Mouse (Mus musculus) liver, embryonic 16.5 days (tissue): ENCODE results near the gene Psmb1. TPM values are rescaled to one million over a fixed set of nuclear protein-coding genes. Genes with fewer than 3 reads are reported as not detected.
"Not testable (repeated sequence)": the region's sequence is repeated elsewhere in the genome, so short reads cannot be mapped to it uniquely, and the experiment has no call there.

Experiments used
- ATAC-seq: fragments of 200-750 bp; cut with Nextera tagmentation; 2 replicates; pipeline ENCODE4 v1.8.0; 2017; ENCODE audit warnings: low read depth, mild to moderate bottlenecking, moderate number of reproducible peaks, moderate library complexity
- H3K27ac ChIP-seq: fragments of 300-500 bp; sonication (generic); 2 replicates; pipeline ENCODE4 v1.5.1; 2014; ENCODE audit warnings: mild to moderate bottlenecking, low read length
- H3K27me3 ChIP-seq: fragments of 300-500 bp; sonication (generic); 2 replicates; pipeline ENCODE4 v1.6.1; 2014; ENCODE audit warnings: low read depth, low read length, mixed read lengths; ENCODE audit not compliant: control insufficient read depth, insufficient read depth
- H3K36me3 ChIP-seq: fragments of 300-500 bp; sonication (generic); 2 replicates; pipeline ENCODE4 v1.6.1; 2014; ENCODE audit warnings: mild to moderate bottlenecking; ENCODE audit not compliant: control insufficient read depth, insufficient read depth
- H3K4me1 ChIP-seq: fragments of 300-500 bp; sonication (generic); 2 replicates; pipeline ENCODE4 v1.6.1; 2014; ENCODE audit warnings: low read depth, low read length, mixed read lengths; ENCODE audit not compliant: control insufficient read depth
- H3K4me2 ChIP-seq: fragments of 300-500 bp; sonication (generic); 2 replicates; pipeline ENCODE4 v1.6.1; 2014; ENCODE audit warnings: low read depth, low read length, mixed read lengths
- H3K4me3 ChIP-seq: fragments of 300-500 bp; sonication (generic); 2 replicates; pipeline ENCODE4 v1.5.1; 2014; ENCODE audit warnings: low read depth, mild to moderate bottlenecking, low read length
- H3K9ac ChIP-seq: fragments of 300-500 bp; sonication (generic); 2 replicates; pipeline ENCODE4 v1.6.1; 2014; ENCODE audit warnings: low read depth, low read length
- H3K9me3 ChIP-seq: fragments of 300-500 bp; sonication (generic); replicated peaks from 2 replicates; pipeline ENCODE4 v1.6.1; 2016; ENCODE audit warnings: low read length; ENCODE audit not compliant: control insufficient read depth
- WGBS: fragments of 180-500 bp; shearing (Covaris S2); extraction: QIAGEN DNeasy Blood & Tissue Kit; methylation state at CpG from one replicate; pipeline ENCODE4 v1.1.7; 2014; ENCODE audit not compliant: insufficient replicate concordance; 5-methylcytosine and 5-hydroxymethylcytosine counted together
- polyA plus RNA-seq: library from polyadenylated mRNA; unstranded; fragments of >200 nt; fragmentation: Nextera tagmentation; extraction: Ambion mirVana; gene quantifications from 2 replicates; pipeline ENCODE4 v1.2.1, GENCODE M21; 2015

Psmb1 gene
- polyA plus RNA-seq, result 108 and 120 TPM in 2 replicates

GRCm38 (mm10) chr17:15499656-15500394 is at the start of gene Psmb1, which contains the start of gene Tbp:
Gene Psmb1, minus strand, starts transcription at chr17:15499751.
Gene Tbp, plus strand, starts transcription at chr17:15499888.
- peak within 1 kb of the TSS; percentile 89 for H3K9ac ChIP-seq

GRCm38 (mm10) chr17:15546440-15546839 is 46.9 kb upstream of the Psmb1 start:
- no peaks in the 10 kb centered on the region; the same call in 1 of the 2 replicates for H3K27me3 ChIP-seq

More at GRCm38 (mm10) chr17:15499656-15500394, at the start of gene Psmb1, which contains the start of gene Tbp:
- peaks cover 11% of the 10 kb centered on the region for H3K36me3 ChIP-seq
- under 1% methylated on average over 63 of the region's 63 CpGs for WGBS
- no peaks in the 10 kb centered on the region for H3K9me3 ChIP-seq
- H3K27me3 ChIP-seq, result no peaks in the 10 kb centered on the region
- peak within 1 kb of the TSS; percentile 80 for H3K4me2 ChIP-seq
- ATAC-seq, result peak; percentile 88
- peak within 1 kb of the TSS; percentile 97 for H3K4me3 ChIP-seq
- peaks cover 28% of the 10 kb centered on the region for H3K4me1 ChIP-seq
- H3K27ac ChIP-seq, result peak within 1 kb of the TSS; percentile 92

GRCm38 (mm10) chr17:15543868-15544267 is 44.3 kb upstream of the Psmb1 start:
- not testable (repeated sequence) for H3K4me2 ChIP-seq, ATAC-seq, H3K27ac ChIP-seq, H3K9me3 ChIP-seq, H3K9ac ChIP-seq, H3K4me3 ChIP-seq, H3K4me1 ChIP-seq, H3K27me3 ChIP-seq, H3K36me3 ChIP-seq
- WGBS, result 59% methylated on average over 3 of the region's 4 CpGs

More at GRCm38 (mm10) chr17:15546440-15546839, 46.9 kb upstream of the Psmb1 start:
- no peak for ATAC-seq
- Histone ChIP-seq H3K9me3 (no peaks in the 10 kb centered on the region), H3K4me3 (no peak overlapping the region), H3K27ac (no peak overlapping the region), H3K9ac (no peak overlapping the region), H3K36me3 (no peaks in the 10 kb centered on the region), H3K4me1 (no peaks in the 10 kb centered on the region), H3K4me2 (no peak overlapping the region)
- 50% methylated on average over 4 of the region's 4 CpGs for WGBS

- no peaks in the 10 kb centered on the region for H3K36me3 ChIP-seq
- no peak overlapping the region for H3K9ac ChIP-seq
- no peaks in the 10 kb centered on the region for H3K4me1 ChIP-seq
- no peak overlapping the region for H3K4me2 ChIP-seq
- peaks cover 21% of the 10 kb centered on the region for H3K27me3 ChIP-seq
- no peak overlapping the region for H3K4me3 ChIP-seq
- no peak for ATAC-seq
- 47% methylated on average over 4 of the region's 4 CpGs for WGBS
- no peak overlapping the region for H3K27ac ChIP-seq
- H3K9me3 ChIP-seq, result no peaks in the 10 kb centered on the region
Measured at GRCm38 (mm10) chr17:15540309-15540708, 40.8 kb upstream of the Psmb1 start.

- ATAC-seq, result no peak
- WGBS, result 1% methylated on average over 33 of the region's 33 CpGs
- H3K9ac ChIP-seq, result no peak overlapping the region
- no peaks in the 10 kb centered on the region for H3K36me3 ChIP-seq
- H3K27me3 ChIP-seq, result peaks cover 26% of the 10 kb centered on the region
- peak overlapping the region; percentile 60 for H3K4me2 ChIP-seq
- H3K4me1 ChIP-seq, result no peaks in the 10 kb centered on the region
- no peaks in the 10 kb centered on the region for H3K9me3 ChIP-seq
- H3K4me3 ChIP-seq, result peak overlapping the region; percentile 48
- H3K27ac ChIP-seq, result no peak overlapping the region
Measured at GRCm38 (mm10) chr17:15536457-15536904, 36.9 kb upstream of the Psmb1 start.

GRCm38 (mm10) chr17:15535943-15536342 is 36.4 kb upstream of the Psmb1 start:
- H3K4me3 ChIP-seq, result peak overlapping the region; percentile 48
- ATAC-seq, result no peak
- peak overlapping the region; percentile 60 for H3K4me2 ChIP-seq
- H3K9me3 ChIP-seq, result no peaks in the 10 kb centered on the region
- 12% methylated on average over 8 of the region's 8 CpGs for WGBS
- no peak overlapping the region for H3K9ac ChIP-seq
- no peaks in the 10 kb centered on the region for H3K36me3 ChIP-seq
- no peak overlapping the region for H3K27ac ChIP-seq
- peaks cover 26% of the 10 kb centered on the region for H3K27me3 ChIP-seq
- no peaks in the 10 kb centered on the region for H3K4me1 ChIP-seq

GRCm38 (mm10) chr17:15535162-15535800 is 35.7 kb upstream of the Psmb1 start:
- Histone ChIP-seq H3K4me3 (no peak overlapping the region), H3K27ac (no peak overlapping the region), H3K4me1 (no peaks in the 10 kb centered on the region), H3K27me3 (peaks cover 26% of the 10 kb centered on the region), H3K9me3 (no peaks in the 10 kb centered on the region), H3K9ac (no peak overlapping the region), H3K36me3 (no peaks in the 10 kb centered on the region), H3K4me2 (no peak overlapping the region)
- no peak for ATAC-seq
- 54% methylated on average over 11 of the region's 11 CpGs for WGBS

- Histone ChIP-seq H3K36me3 (no peaks in the 10 kb centered on the region), H3K27me3 (peaks cover 3% of the 10 kb centered on the region), H3K4me3 (no peak overlapping the region), H3K4me2 (no peak overlapping the region), H3K4me1 (peaks cover 10% of the 10 kb centered on the region), H3K9me3 (no peaks in the 10 kb centered on the region), H3K9ac (no peak overlapping the region), H3K27ac (no peak overlapping the region)
- WGBS, result 19% methylated on average over 5 of the region's 5 CpGs
- ATAC-seq, result no peak
Measured at GRCm38 (mm10) chr17:15530141-15530540, 30.6 kb upstream of the Psmb1 start.

GRCm38 (mm10) chr17:15528887-15529286 is 29.3 kb upstream of the Psmb1 start:
- ATAC-seq, result no peak
- H3K9me3 ChIP-seq, result no peaks in the 10 kb centered on the region
- H3K27me3 ChIP-seq, result no peaks in the 10 kb centered on the region
- H3K27ac ChIP-seq, result no peak overlapping the region
- H3K4me3 ChIP-seq, result no peak overlapping the region
- no peak overlapping the region for H3K4me2 ChIP-seq
- 36% methylated on average over 2 of the region's 2 CpGs for WGBS
- H3K4me1 ChIP-seq, result peaks cover 10% of the 10 kb centered on the region
- no peak overlapping the region for H3K9ac ChIP-seq
- peaks cover 3% of the 10 kb centered on the region; the same call in 1 of the 2 replicates for H3K36me3 ChIP-seq
